In the genomic region with DNA sequence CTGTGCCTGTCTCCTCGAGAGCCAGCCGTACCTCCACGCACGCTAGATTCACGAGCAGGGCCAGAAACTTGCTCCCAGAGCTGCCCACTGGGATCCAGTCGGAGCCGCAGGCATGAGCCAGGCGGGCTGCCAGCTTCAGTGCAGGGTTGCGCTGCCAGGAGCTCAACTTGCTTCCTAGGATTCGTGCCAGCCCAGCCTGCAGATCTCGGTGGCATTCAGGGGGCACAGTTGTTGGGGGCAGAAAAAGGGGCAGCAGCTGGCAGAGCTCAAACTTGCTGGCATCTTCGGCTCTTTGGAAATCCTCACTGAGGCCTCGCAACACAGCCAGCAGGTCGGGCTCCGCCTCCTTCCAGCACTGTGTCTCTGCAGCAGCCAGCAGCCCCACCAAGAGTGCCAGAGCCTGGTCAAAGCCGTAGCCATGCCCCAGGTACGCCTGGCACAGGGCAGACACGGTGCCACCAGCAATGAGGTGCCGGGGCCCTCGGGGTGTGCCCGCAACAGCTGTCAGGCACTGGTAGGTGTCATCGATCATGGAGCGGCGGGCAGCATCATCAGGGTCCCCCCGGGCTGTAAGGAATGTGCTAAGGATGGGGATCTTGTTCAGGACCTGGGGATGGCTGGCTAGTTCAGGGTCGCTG, we compare ENCODE assay signal across 11 mouse cellular contexts. TPM values are rescaled to one million over a fixed set of nuclear protein-coding genes. Genes with fewer than 3 reads are reported as not detected.
A peak's percentile ranks its signal among the peaks of the same experiment; 100 is the strongest.
DNase-seq lines count a peak whose midpoint lies in the region; ATAC-seq and TF ChIP-seq lines count a peak whose summit lies in the region.
"Had no signal": no experiment of that assay in that cellular context is flagged by ENCODE, and none has a peak within 500 bp of the region (broad histone marks: within the 10 kb centered on the region; RNA-seq: fewer than 3 reads in every experiment).

No protein-coding gene starts in this region.

- no peaks in the 10 kb centered on the region for H3K27me3 ChIP-seq in intestine, embryonic 14.5 days (replicated peaks; ENCODE audit: control insufficient read depth, insufficient read depth, low read length)
- no peaks in the 10 kb centered on the region for H3K27me3 ChIP-seq in intestine, embryonic 15.5 days (replicated peaks)

- peak; percentile 49 for DNase-seq in intestine, embryonic 14.5 days (ENCODE audit: low spot score)
- DNase-seq in cerebellum, adult 18-20 months = peak; percentile 83 to 88
- DNase-seq in frontal cortex, postnatal 36 days (ENCODE audit: low spot score in 2 of 2) = peak; percentile 74 to 78
- DNase-seq in left cerebral cortex, adult 2 months (ENCODE audit: extremely low spot score in 1 of 2, low spot score in 2 of 2) = peak; percentile 71 to 76
- no peak for DNase-seq in spleen, postnatal 10 days (ENCODE audit: low spot score in 2 of 2)
- no peak for DNase-seq in lung, postnatal 10 days

- TF ChIP-seq CTCF in left cerebral cortex, adult 2 months (IDR thresholded peaks at IDR 0.05) = no peak

- intact Hi-C loops in left cerebral cortex, adult 2 months (cut with DNase I) = no loop called here

- no peaks in the 10 kb centered on the region for H3K9me3 ChIP-seq in intestine, embryonic 14.5 days (ENCODE audit: control insufficient read depth, low read length)
- no peaks in the 10 kb centered on the region for H3K9me3 ChIP-seq in intestine, embryonic 15.5 days

- H3K4me3 ChIP-seq in intestine, embryonic 14.5 days (ENCODE audit: low read depth, low read length) = no peak overlapping the region
- H3K4me3 ChIP-seq in intestine, embryonic 15.5 days (replicated peaks) = no peak overlapping the region
- peak overlapping the region; percentile 98 for H3K4me3 ChIP-seq in left cerebral cortex, adult 2 months

- no peak for ATAC-seq in intestine, embryonic 14.5 days (replicated peaks; ENCODE audit: low FRiP score, low TSS enrichment, low read depth)
- no peak for ATAC-seq in intestine, embryonic 15.5 days
- no peak for ATAC-seq in activated CD4-positive, CD25-positive, alpha-beta regulatory T cell, adult 4 months

- H3K9ac ChIP-seq in intestine, embryonic 14.5 days (ENCODE audit: low read length) = no peak overlapping the region
- H3K9ac ChIP-seq in intestine, embryonic 15.5 days = no peak overlapping the region

- H3K4me1 ChIP-seq in intestine, embryonic 14.5 days (replicated peaks; ENCODE audit: control insufficient read depth, insufficient read depth, low read length) = peaks cover 27% of the 10 kb centered on the region
- peaks cover 32% of the 10 kb centered on the region for H3K4me1 ChIP-seq in intestine, embryonic 15.5 days (replicated peaks)

- 88% methylated on average over 26 of the region's 26 CpGs for WGBS in intestine, embryonic 14.5 days
- WGBS in intestine, embryonic 15.5 days = 87% methylated on average over 26 of the region's 26 CpGs

- H3K36me3 ChIP-seq in intestine, embryonic 14.5 days (ENCODE audit: control insufficient read depth, insufficient read depth, low read length) = peaks cover 51% of the 10 kb centered on the region
- H3K36me3 ChIP-seq in intestine, embryonic 15.5 days = peaks cover 18% of the 10 kb centered on the region

- H3K4me2 ChIP-seq in intestine, embryonic 14.5 days (ENCODE audit: low read length) = no peak overlapping the region
- H3K4me2 ChIP-seq in intestine, embryonic 15.5 days (replicated peaks) = no peak overlapping the region

- no peak overlapping the region for H3K27ac ChIP-seq in intestine, embryonic 14.5 days (ENCODE audit: low read depth)
- no peak overlapping the region for H3K27ac ChIP-seq in intestine, embryonic 15.5 days
- H3K27ac ChIP-seq in left cerebral cortex, adult 2 months = peak overlapping the region; percentile 68

RNA-seq across cellular contexts. Expression of gene Ncdn, which starts 3.1 kb away (rescaled TPM):
- polyA plus RNA-seq in intestine, embryonic 14.5 days (2014; fragmentation: Nextera tagmentation; extraction: Ambion mirVana) = 29.0 and 29.8 TPM in 2 replicates
- 27.3 TPM in 2 replicates for polyA plus RNA-seq in intestine, embryonic 15.5 days (2015; fragmentation: Nextera tagmentation; extraction: Ambion mirVana)
- 1,000 to 10,000 TPM in 1 of 2 experiments, 100 to 1,000 TPM in 1; 980 to 1,003 TPM for total RNA-seq in left cerebral cortex, adult 2 months (2021)
- 10 to 100 TPM; 11.5 to 14.0 TPM for polyA plus RNA-seq in activated CD4-positive, CD25-positive, alpha-beta regulatory T cell, adult 4 months (2017; shearing (Covaris generic))

RNA-seq across cellular contexts. Expression of gene AU040320, which starts 3.2 kb away (rescaled TPM):
- 27.2 and 28.9 TPM in 2 replicates for polyA plus RNA-seq in intestine, embryonic 14.5 days (2014; fragmentation: Nextera tagmentation; extraction: Ambion mirVana)
- 29.3 and 30.4 TPM in 2 replicates for polyA plus RNA-seq in intestine, embryonic 15.5 days (2015; fragmentation: Nextera tagmentation; extraction: Ambion mirVana)
- 10 to 100 TPM; 53.5 to 59.9 TPM for total RNA-seq in left cerebral cortex, adult 2 months (2021)
- polyA plus RNA-seq in activated CD4-positive, CD25-positive, alpha-beta regulatory T cell, adult 4 months (2017; shearing (Covaris generic)) = 10 to 100 TPM; 11.8 to 15.6 TPM

RNA-seq across cellular contexts. Expression of gene Tfap2e, which starts 14.1 kb away (rescaled TPM):
- polyA plus RNA-seq in intestine, embryonic 14.5 days (2014; fragmentation: Nextera tagmentation; extraction: Ambion mirVana) = not detected in 2 replicates
- not detected in 2 replicates for polyA plus RNA-seq in intestine, embryonic 15.5 days (2015; fragmentation: Nextera tagmentation; extraction: Ambion mirVana)
- not detected for total RNA-seq in left cerebral cortex, adult 2 months (2021)
- polyA plus RNA-seq in activated CD4-positive, CD25-positive, alpha-beta regulatory T cell, adult 4 months (2017; shearing (Covaris generic)) = not detected
- total RNA-seq: MEL had no signal
- polyA plus RNA-seq: liver, embryonic 16.5 days; stomach, embryonic 16.5 days had no signal

Comparison
In these comparisons a context has a peak if more than half of its experiments do, and no peak if none do; other contexts are left out.
1. DNase-seq: peak in intestine, embryonic 14.5 days (single experiment), cerebellum, adult 18-20 months (2 of 2), frontal cortex, postnatal 36 days (2 of 2) and left cerebral cortex, adult 2 months (2 of 2); none in spleen, postnatal 10 days (0 of 2) and lung, postnatal 10 days (single experiment).